Mouse (Mus musculus) myocyte (in vitro differentiated cells): ENCODE results near the gene Cdk5rap2.

Experiments used
- E2F4 ChIP-seq: IDR thresholded peaks from one replicate; pipeline ENCODE4 v1.6.1; 2011; ENCODE audit warnings: mild to moderate bottlenecking, control low read depth, moderate library complexity; ENCODE audit not compliant: insufficient read depth
- POLR2A ChIP-seq: IDR thresholded peaks from one replicate; pipeline ENCODE4 v1.6.1; 2011; ENCODE audit warnings: low read depth, mild to moderate bottlenecking, control low read depth, moderate library complexity; ENCODE audit not compliant: insufficient read length
- POLR2AphosphoS2 ChIP-seq: IDR thresholded peaks from one replicate; pipeline ENCODE4 v1.6.1; 2011; ENCODE audit warnings: low read depth, control low read depth; ENCODE audit not compliant: insufficient read length
- TCF12 ChIP-seq: IDR thresholded peaks from one replicate; pipeline ENCODE4 v1.6.1; 2011; ENCODE audit warnings: mild to moderate bottlenecking, control low read depth; ENCODE audit not compliant: poor library complexity, insufficient read depth, severe bottlenecking

DNA sequence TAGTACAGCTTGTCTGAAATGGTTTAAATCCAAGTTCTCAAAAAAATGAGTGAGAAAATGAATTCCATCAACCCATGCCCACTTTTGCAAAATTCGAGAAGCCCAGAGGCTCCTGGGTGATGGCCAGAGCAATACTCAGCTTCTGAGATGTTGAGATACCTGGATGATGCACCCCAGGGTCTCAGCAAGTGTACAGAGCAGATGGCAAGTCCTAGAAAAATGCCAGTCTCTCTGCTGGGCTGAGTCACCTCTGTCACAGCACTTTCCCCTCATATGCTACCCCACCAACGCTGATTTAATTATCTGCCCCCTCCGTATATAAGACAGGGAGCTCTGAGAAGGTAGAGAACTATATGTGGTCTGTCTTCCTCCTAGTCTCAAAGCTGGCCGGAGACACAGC lies 137.3 kb downstream of the Cdk5rap2 start:
- TF ChIP-seq E2F4, result no peak
- no peak for TF ChIP-seq POLR2A
- TF ChIP-seq POLR2AphosphoS2, result no peak
- TF ChIP-seq TCF12, result no peak
